Mouse (Mus musculus) neural tube, embryonic 11.5 days (tissue): ENCODE measurements around the gene Slc26a9. TPM values are rescaled to one million over a fixed set of nuclear protein-coding genes. Genes with fewer than 3 reads are reported as not detected.

Source experiments
- ATAC-seq: fragments of 200-750 bp; cut with Nextera tagmentation; 2 replicates; pipeline ENCODE4 v1.8.0; 2017; ENCODE audit warnings: moderate number of reproducible peaks, mild to moderate bottlenecking, moderate TSS enrichment, moderate library complexity; ENCODE audit not compliant: insufficient read depth, low FRiP score, low TSS enrichment
- DNase-seq: peaks from one replicate; pipeline ENCODE4 v3.0.0-alpha.2; 2015; ENCODE audit warnings: low spot score
- H3K27ac ChIP-seq: fragments of 300-500 bp; sonication (generic); 2 replicates; pipeline ENCODE4 v1.5.1; 2014; ENCODE audit warnings: low read depth, mild to moderate bottlenecking, low read length
- H3K27me3 ChIP-seq: fragments of 300-500 bp; sonication (generic); 2 replicates; pipeline ENCODE4 v1.6.1; 2014; ENCODE audit warnings: mild to moderate bottlenecking, low read length, mixed read lengths; ENCODE audit not compliant: control insufficient read depth, insufficient read depth
- H3K36me3 ChIP-seq: fragments of 300-500 bp; sonication (generic); 2 replicates; pipeline ENCODE4 v1.6.1; 2014; ENCODE audit warnings: mild to moderate bottlenecking, low read length, moderate library complexity, mixed read lengths; ENCODE audit not compliant: control insufficient read depth, insufficient read depth
- H3K4me1 ChIP-seq: fragments of 300-500 bp; sonication (generic); 2 replicates; pipeline ENCODE4 v1.6.1; 2014; ENCODE audit warnings: low read length, mixed read lengths; ENCODE audit not compliant: control insufficient read depth, insufficient read depth
- H3K4me2 ChIP-seq: fragments of 300-500 bp; sonication (generic); 2 replicates; pipeline ENCODE4 v1.6.1; 2014; ENCODE audit warnings: low read depth, mild to moderate bottlenecking, moderate library complexity
- H3K4me3 ChIP-seq: fragments of 300-500 bp; sonication (generic); 2 replicates; pipeline ENCODE4 v1.5.1; 2014; ENCODE audit warnings: low read depth, low read length
- H3K9ac ChIP-seq: fragments of 300-500 bp; sonication (generic); 2 replicates; pipeline ENCODE4 v1.6.1; 2014; ENCODE audit warnings: mild to moderate bottlenecking, low read length
- H3K9me3 ChIP-seq: fragments of 300-500 bp; sonication (generic); 2 replicates; pipeline ENCODE4 v1.6.1; 2016; ENCODE audit warnings: low read length; ENCODE audit not compliant: control insufficient read depth
- WGBS: fragments of 180-500 bp; shearing (Covaris S2); extraction: QIAGEN DNeasy Blood & Tissue Kit; methylation state at CpG from one replicate; pipeline ENCODE4 v1.1.7; 2014; 5-methylcytosine and 5-hydroxymethylcytosine counted together
- polyA plus RNA-seq: library from polyadenylated mRNA; unstranded; fragments of >200 nt; fragmentation: Nextera tagmentation; extraction: Ambion mirVana; gene quantifications from 2 replicates; pipeline ENCODE4 v1.2.1, GENCODE M21; 2014

The Slc26a9 gene
- polyA plus RNA-seq, result not detected in 2 replicates

GRCm38 (mm10) chr1:131743868-131744464 lies at the start of gene Slc26a9:
Gene Slc26a9, plus strand, starts transcription at chr1:131744022.
- Histone ChIP-seq H3K27me3 (no peaks in the 10 kb centered on the region), H3K4me2 (no peak within 1 kb of the TSS), H3K9ac (no peak within 1 kb of the TSS), H3K4me1 (no peaks in the 10 kb centered on the region), H3K9me3 (no peaks in the 10 kb centered on the region), H3K4me3 (no peak within 1 kb of the TSS), H3K36me3 (no peaks in the 10 kb centered on the region), H3K27ac (no peak within 1 kb of the TSS)
- 75% methylated on average over 10 of the region's 10 CpGs for WGBS
- no peak for DNase-seq
- no peak for ATAC-seq

GRCm38 (mm10) chr1:131695308-131695707 lies 48.5 kb upstream of the Slc26a9 start:
- no peak for DNase-seq
- no peaks in the 10 kb centered on the region for H3K27me3 ChIP-seq
- H3K9me3 ChIP-seq, result no peaks in the 10 kb centered on the region
- ATAC-seq, result no peak
- no peak overlapping the region for H3K9ac ChIP-seq
- H3K27ac ChIP-seq, result no peak overlapping the region
- H3K4me1 ChIP-seq, result no peaks in the 10 kb centered on the region
- no peak overlapping the region for H3K4me3 ChIP-seq
- no peaks in the 10 kb centered on the region for H3K36me3 ChIP-seq
- WGBS, result 97% methylated on average over 2 of the region's 2 CpGs
- no peak overlapping the region for H3K4me2 ChIP-seq

DNA sequence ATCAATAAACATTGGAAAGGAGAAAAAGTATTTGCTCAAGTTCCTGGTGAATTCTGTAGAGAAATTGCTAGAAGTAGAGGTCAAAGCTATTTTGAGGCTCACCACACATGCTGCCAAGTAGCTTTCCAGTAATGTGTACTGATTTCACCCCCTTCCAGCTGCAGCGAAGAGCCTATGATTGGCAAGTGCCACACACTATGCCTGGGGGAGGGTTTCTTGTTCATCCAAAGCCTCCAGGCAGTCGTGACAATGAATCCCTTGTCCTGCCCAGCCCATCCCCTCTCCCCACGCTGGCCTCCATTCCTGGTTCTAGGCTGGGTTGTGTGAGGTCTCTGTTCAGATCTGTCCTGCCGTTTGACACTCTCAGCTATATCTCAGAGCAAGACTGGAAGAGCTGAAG lies 47.5 kb upstream of the Slc26a9 start:
- no peak for ATAC-seq
- no peak overlapping the region for H3K4me2 ChIP-seq
- H3K27me3 ChIP-seq, result no peaks in the 10 kb centered on the region
- H3K4me1 ChIP-seq, result no peaks in the 10 kb centered on the region
- no peaks in the 10 kb centered on the region for H3K36me3 ChIP-seq
- no peaks in the 10 kb centered on the region for H3K9me3 ChIP-seq
- H3K27ac ChIP-seq, result no peak overlapping the region
- no peak overlapping the region for H3K4me3 ChIP-seq
- WGBS, result 72% methylated on average over 4 of the region's 4 CpGs
- DNase-seq, result no peak
- no peak overlapping the region for H3K9ac ChIP-seq

DNA sequence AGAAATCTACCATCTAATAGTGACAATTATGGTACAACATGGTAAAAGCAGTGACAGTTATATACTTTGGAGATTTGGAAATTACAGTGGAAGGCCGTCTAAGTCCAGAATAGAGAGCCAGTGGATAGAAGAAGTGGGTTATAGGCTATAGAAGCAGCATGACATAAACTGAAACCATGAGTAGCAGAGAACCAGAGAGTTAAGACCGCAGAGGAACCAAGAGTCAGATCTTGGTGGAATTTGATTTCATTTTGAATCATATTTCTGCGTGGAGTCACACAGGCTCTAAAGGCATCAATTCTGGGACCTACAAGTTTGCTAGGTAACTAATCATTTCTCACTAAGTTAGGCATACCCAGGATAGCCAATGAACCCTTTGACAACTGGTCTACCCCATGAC lies 45.1 kb upstream of the Slc26a9 start:
- 91% methylated on average over 3 of the region's 3 CpGs for WGBS
- no peaks in the 10 kb centered on the region for H3K4me1 ChIP-seq

GRCm38 (mm10) chr1:131699642-131700041 lies 44.2 kb upstream of the Slc26a9 start:
- no peaks in the 10 kb centered on the region for H3K9me3 ChIP-seq
- H3K4me2 ChIP-seq, result no peak overlapping the region
- no peak overlapping the region for H3K27ac ChIP-seq
- no peaks in the 10 kb centered on the region for H3K27me3 ChIP-seq
- 81% methylated on average over 4 of the region's 4 CpGs for WGBS
- DNase-seq, result no peak
- no peak for ATAC-seq
- no peaks in the 10 kb centered on the region for H3K4me1 ChIP-seq
- H3K36me3 ChIP-seq, result no peaks in the 10 kb centered on the region
- no peak overlapping the region for H3K4me3 ChIP-seq
- H3K9ac ChIP-seq, result no peak overlapping the region

More for the DNA sequence above, 45.1 kb upstream of the Slc26a9 start:
- ATAC-seq (no peak), DNase-seq (no peak)
- Histone ChIP-seq H3K4me2 (no peak overlapping the region), H3K9me3 (no peaks in the 10 kb centered on the region), H3K27me3 (no peaks in the 10 kb centered on the region), H3K9ac (no peak overlapping the region), H3K36me3 (no peaks in the 10 kb centered on the region), H3K27ac (no peak overlapping the region), H3K4me3 (no peak overlapping the region)

DNA sequence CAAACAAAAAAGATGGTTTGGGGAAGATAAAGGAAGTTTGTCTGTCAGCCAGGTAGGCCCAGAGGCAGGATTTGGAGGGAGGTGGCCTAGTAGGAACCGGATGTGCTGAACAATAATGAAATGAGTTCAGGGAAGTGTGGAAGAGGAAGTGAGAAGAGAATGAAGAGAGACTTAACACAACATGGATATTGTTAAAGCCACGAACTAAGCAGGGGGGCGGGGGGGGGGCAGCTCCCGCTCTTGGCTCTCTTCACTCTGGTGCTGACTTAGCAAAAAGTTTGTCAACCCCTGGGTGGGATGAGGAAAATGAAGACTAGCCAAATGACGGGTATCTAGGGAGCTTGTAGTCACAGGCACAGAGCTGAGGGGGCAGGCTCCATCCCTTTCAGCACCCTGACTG lies 43.4 kb upstream of the Slc26a9 start:
- 80% methylated on average over 5 of the region's 5 CpGs for WGBS
- no peaks in the 10 kb centered on the region for H3K36me3 ChIP-seq
- no peak for DNase-seq
- no peak for ATAC-seq
- H3K4me2 ChIP-seq, result no peak overlapping the region
- H3K4me3 ChIP-seq, result no peak overlapping the region
- H3K27ac ChIP-seq, result no peak overlapping the region
- no peaks in the 10 kb centered on the region for H3K9me3 ChIP-seq
- no peaks in the 10 kb centered on the region for H3K27me3 ChIP-seq
- H3K9ac ChIP-seq, result no peak overlapping the region
- no peaks in the 10 kb centered on the region for H3K4me1 ChIP-seq

GRCm38 (mm10) chr1:131701391-131701790 lies 42.4 kb upstream of the Slc26a9 start:
- no peaks in the 10 kb centered on the region for H3K4me1 ChIP-seq
- H3K4me2 ChIP-seq, result no peak overlapping the region
- no peak for DNase-seq
- no peak overlapping the region for H3K4me3 ChIP-seq
- H3K9me3 ChIP-seq, result no peaks in the 10 kb centered on the region
- no peak for ATAC-seq
- WGBS, result 85% methylated on average over 5 of the region's 5 CpGs
- H3K27ac ChIP-seq, result no peak overlapping the region
- H3K27me3 ChIP-seq, result no peaks in the 10 kb centered on the region
- no peaks in the 10 kb centered on the region for H3K36me3 ChIP-seq
- H3K9ac ChIP-seq, result no peak overlapping the region

- 79% methylated on average over 8 of the region's 8 CpGs for WGBS
- Histone ChIP-seq H3K4me1 (no peaks in the 10 kb centered on the region), H3K27ac (no peak overlapping the region), H3K36me3 (no peaks in the 10 kb centered on the region), H3K27me3 (no peaks in the 10 kb centered on the region), H3K9me3 (no peaks in the 10 kb centered on the region), H3K4me2 (no peak overlapping the region), H3K4me3 (no peak overlapping the region), H3K9ac (no peak overlapping the region)
- DNase-seq, result no peak
- no peak for ATAC-seq
Observed at GRCm38 (mm10) chr1:131702094-131702766, 41.6 kb upstream of the Slc26a9 start.

DNA sequence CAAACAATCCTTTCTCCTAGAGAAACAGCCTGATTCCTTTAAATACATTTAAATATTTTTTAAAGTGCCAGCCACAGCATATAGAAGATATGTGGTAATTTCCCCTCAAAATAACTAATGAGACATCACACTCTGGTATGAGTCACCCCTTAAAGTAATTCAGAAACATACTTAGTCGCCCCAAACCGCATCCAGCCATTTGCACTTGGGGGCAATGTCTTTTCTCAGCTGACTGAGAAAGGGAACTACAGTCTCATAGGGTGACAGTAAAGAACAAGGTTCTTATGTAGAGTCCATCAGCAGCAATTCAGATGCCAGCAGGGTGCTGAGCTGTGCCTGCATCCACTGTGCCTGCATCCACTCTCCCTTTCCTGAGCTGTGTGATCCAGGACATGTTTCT lies 40.3 kb upstream of the Slc26a9 start:
- H3K27ac ChIP-seq, result no peak overlapping the region
- no peak overlapping the region for H3K9ac ChIP-seq

More for the DNA sequence above, 40.3 kb upstream of the Slc26a9 start:
- Histone ChIP-seq H3K9me3 (no peaks in the 10 kb centered on the region), H3K4me3 (no peak overlapping the region), H3K4me2 (no peak overlapping the region), H3K4me1 (no peaks in the 10 kb centered on the region), H3K36me3 (no peaks in the 10 kb centered on the region), H3K27me3 (no peaks in the 10 kb centered on the region)
- no peak for DNase-seq
- 88% methylated on average over 2 of the region's 2 CpGs for WGBS
- no peak for ATAC-seq
